Mouse (Mus musculus) left cerebral cortex, adult 9 months (tissue): ENCODE measurements at regions not wholly inside any gene's neighbourhood (a gene's known extent, or its start where the extent isn't known, plus 50 kb on each side); places are given as distances from the start of the nearest gene placed in this dataset.

Source experiments
- DNase-seq, 2 experiments: peaks; one replicate each; pipeline ENCODE4 v3.0.0; 2022; ENCODE audit warnings: low spot score in 2 of 2

DNA sequence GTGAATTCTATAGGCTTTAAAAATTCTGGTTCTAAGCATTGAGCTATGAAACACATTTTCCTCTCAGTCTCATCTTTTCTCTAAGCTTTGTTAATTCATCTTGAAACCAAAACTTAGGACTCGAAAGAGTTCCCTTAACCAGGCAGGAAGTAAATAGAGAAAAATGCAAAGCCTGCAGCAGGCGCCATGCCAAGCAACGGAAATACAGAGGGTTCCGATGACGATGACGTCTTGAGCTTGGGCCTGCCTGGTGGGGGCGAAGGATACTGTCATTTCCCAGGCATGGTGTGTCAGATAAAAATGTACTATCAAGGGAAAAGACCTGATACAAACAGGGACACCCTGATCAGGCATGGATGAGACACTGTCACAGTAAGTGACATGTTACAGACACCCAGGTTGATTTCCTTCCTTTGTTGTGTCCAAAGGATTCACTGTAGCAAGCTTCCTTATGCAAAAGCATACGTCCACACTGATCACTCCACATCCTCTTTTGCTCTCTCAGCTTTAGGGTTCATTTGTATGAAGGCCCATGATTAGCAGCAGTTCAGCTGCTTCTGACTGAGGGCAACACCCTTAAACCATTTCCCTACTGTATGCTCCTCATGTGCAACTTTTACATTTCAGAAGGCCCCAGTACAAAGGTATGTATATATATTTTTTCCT lies 135.0 kb downstream of the Cemip2 start:
- DNase-seq: no peak

DNA sequence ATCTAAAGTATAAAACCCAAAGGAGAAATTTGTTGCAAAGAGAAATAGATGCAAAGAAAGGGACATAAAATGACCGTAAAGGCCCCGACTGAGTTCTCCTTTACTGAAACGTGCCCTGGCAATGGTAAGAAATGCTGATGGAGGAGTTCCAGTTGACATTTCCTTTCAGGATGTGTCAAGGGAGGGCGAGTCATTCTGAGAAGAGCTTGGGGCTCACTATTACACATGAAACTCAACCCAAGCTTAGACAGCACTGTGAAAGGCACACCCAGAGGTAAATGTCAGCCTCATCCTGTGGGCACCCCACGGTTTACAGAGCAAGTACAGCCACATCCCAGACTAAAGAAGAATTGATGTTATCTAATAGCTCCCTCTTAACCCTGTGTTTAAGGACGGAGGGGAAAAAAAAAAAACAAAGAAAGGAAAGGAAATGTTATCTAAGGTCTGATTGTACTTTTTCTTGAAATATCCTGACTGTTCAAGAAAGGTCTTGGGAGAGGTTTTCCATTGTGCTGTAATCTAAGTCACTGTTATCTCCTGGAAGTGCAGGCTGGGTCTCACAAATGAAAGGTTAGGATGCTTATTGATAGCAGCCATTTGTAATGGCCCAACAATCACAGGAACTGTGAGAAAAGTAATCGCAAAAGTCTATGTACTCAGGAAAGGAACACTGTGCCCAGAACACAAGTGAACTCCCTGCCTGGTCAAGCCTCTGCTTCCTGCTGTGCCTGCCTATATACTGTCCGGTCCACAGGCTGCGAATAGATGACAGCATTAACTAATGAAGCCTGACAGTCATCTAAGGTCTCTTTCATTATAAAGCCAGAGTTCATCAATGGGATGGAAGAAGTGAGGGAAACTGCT lies 135.8 kb downstream of the Cemip2 start:
- no peak for DNase-seq

DNA sequence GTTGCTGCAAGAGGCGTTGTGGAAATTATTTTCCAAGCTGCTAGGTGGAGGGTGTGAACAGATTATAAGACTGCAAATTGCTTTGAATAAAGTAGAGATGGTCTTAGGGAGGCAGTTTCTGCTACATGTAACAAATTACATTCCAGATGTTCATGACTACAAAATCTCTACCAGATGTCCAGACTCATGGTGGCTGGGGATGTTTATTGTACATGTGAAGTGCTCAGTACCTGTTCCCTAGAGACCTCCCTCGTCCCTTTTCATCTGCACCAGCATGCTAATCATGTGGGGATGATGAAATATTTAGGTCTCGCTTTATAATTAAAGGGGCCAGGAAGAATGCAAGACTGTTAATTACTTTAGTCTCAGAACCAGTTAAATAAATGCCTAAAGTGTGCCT lies 136.5 kb downstream of the Cemip2 start:
- no peak for DNase-seq

DNA sequence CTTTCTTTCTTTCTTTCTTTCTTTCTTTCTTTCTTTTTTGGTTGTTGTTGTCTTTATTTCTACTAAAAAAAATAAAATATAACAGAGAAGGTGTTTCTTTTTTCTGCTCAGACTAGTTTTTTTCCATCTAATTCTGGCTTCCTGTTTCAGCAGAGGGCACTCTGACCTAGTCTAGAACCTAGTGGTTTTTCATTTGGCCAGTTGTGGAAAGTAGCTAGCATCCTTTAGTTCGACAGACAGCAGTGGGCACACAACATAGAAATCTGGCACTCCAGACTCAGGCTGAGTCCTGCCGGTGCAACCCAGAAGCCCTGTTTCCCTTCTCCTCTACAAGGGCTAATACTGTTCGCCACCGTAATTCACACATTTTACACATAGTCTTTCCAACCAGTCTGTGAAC lies 140.0 kb downstream of the Cemip2 start:
- peak in 1 of 2 experiments; percentile 5 for DNase-seq

DNA sequence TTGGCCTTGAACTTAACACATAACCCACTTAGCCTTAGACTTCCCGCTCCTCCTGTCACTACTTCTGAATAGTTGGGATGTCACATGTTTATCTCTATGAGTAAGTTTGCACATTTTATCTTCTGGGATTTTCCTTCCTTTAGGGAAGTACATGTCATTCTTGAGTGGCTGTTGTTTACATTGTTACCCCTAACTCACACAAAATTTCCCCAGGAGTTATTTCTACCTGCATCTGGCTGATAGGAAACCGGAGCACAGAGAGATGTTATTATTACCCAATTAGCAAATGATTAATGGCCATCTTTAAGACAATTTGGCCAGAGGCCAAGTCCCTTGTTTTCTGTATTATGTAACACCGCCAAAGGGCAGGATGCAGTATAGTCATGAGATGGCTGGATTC lies 140.9 kb downstream of the Cemip2 start:
- DNase-seq: no peak

DNA sequence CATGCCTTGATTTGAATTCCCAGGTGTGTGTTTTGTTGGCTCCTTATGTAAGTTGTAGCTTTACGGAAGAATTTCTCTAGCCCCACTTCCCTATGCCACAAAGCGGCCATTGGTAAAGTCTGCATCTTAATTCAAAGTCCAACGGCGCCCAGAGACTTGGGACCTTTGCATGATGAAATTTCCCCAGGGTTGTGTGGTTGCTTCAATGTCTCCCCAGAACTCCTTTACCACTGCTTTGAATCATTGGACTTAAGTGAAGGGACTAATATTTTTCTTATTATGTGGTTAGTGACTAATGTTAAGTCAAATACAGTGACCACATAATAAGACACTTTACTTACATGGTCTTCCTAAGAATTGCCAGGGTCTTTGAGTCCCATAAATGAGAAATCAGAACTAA lies 162.0 kb downstream of the Cemip2 start:
- no peak for DNase-seq

DNA sequence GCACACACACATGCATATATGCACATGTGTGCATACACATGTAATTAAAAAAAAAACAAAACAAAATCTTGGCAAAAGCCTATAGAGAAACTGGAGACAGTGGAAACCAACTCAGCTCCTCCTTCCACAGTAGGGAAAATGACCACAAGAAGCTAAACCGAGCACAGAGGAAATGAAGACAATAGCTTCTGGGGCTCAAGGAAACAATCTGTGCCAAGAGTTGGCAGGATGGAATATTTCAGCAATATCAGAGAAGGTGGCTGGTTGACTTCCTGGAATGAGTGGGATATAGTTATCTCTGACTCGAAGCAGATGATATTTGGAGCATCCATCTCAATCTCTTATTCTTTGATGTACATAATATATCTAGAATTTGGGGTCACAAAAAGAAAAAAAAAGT lies 163.6 kb downstream of the Cemip2 start:
- DNase-seq: no peak

DNA sequence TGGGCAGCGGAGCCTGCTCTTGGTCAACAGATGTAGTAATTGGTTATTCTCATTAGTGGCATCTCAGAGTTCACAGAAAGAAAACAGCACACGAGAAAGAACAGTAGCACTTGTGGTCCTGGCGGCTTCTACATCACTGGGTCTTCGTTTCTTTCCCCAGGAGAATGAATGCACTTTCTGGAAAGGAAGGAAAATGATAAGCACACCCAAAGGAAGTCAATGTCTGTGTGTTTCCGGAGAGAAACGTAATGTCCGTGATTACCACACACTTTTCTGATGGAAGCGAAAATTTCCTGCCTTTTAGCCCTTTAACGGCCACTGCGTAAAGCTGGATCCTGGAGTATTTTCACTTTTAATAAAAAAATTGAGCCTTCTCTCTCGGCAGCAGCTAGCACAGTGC lies 164.1 kb downstream of the Cemip2 start:
- no peak for DNase-seq

DNA sequence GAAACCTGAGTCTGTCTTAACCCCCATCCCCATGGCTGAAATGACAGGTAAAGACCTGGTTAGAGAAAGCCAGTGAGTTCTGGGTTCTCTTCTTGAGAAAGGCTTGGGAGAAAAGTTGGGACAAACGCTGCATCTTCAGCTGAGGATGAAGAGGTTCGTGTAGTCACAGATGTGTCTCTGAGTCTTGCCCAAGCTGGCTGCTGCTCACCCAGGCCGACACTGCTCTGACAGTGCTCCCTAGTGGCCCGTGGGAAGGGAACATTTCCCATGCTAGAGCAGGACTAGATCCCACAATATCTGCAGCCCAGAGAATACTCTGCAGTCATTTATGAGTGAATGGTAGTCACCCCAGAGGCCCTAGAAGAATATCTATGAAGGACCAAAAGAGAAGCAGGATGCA lies 165.3 kb downstream of the Cemip2 start:
- DNase-seq: no peak

DNA sequence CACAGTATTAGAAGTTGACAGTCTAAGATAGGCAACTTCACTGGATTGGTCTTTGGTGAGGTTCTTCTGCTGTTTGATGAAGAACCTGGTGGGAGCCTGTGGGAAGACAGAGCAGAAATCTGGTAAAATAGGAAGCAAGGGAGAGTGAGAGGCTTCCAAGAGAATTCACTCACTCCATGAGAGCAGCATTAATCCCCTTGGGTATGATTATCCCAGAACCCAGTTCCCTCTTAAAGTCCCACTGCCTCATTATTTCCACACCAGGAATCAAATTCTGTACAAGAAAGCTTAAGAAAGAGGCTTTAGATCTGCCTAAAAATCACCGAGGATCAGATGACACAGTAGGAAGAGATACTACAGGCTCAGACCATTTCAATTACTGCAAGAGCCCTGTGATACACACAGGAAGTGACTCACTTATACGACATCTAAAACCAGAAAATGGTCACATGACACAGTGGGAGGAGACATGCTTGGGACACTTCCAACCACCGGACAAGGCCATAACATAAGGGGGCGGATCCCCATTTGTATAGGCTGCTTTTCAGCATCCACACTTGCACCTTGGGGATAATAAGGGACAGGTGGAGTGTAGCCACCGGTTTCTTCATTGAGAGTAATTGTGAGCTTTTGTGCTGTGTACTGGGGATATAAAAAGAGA lies 168.2 kb downstream of the Cemip2 start:
- DNase-seq: no peak

DNA sequence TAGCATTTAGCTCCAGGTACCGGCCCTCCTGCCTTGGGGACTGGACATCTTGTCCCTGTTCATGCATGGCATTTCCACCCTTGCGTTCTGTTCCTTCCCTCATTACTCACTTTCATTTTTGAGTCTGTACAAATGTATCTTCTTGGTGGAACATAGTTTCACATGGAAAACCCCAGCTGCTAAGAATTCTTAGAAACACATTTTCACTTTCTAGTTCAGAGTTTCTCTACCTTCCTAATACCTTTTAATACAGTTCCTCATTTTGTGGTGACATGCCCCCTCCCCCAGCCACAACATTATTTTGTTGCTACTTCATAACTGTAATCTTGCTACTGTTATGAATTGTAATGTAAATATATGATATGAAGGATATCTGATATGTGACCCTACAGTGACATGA lies 169.9 kb downstream of the Cemip2 start:
- DNase-seq: no peak

DNA sequence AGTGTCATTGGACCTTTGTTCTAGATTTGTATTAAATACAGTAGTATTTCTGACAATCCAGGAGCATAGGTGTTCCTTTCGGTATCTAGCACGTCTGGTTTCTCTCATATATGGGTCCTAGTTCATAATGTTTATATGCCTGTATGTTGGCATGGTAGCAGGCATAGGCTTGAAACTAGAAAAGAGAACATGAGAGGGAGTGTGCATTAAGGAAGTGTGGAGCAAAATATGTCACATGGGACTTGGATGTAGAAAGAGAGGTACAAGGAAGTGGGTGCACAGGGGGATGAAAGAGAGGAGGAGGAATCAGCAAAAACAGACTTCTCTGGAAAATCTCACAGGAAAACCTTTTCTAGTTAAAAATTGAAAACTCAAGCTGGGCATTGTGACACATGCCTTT lies 176.2 kb upstream of the Trpm3 start:
- no peak for DNase-seq

DNA sequence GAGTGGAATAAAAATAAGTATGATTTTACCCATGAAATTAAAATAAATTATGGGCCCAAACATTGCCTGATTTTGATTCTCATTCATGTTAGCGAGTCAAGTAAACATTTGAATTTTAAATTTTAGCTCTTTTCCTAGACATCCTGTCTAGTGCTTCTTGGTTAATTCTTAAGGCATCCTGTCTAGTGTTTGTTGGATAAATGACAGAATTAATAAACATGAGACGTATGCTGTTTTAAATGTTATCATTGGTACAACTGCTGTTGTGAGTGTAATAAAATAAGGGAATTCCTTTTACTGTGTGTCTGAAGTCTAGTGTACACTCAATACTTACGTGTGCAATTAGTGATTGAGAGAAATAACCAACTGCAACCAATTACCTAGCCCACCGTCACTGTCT lies 149.0 kb upstream of the Trpm3 start:
- no peak for DNase-seq

DNA sequence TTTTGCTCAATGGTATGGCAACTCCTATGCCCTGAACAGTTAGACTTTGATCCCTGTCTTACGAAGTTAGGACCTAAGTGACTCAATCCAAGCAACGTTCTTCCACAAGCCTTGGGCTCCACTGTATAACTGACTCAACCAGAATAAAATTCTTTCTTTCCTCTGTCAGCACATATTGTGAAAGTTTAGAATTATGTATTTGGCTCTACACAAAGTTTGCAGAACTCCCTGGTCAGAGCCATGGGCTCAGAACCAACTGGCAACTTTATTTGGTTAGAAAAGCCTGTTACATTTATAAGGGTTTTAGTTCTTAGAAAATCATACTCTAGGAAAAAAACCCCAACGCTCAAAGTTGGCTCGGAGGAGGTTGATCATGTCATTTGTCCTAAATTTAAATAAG lies 147.9 kb upstream of the Trpm3 start:
- peak in 1 of 2 experiments; percentile 17 for DNase-seq

DNA sequence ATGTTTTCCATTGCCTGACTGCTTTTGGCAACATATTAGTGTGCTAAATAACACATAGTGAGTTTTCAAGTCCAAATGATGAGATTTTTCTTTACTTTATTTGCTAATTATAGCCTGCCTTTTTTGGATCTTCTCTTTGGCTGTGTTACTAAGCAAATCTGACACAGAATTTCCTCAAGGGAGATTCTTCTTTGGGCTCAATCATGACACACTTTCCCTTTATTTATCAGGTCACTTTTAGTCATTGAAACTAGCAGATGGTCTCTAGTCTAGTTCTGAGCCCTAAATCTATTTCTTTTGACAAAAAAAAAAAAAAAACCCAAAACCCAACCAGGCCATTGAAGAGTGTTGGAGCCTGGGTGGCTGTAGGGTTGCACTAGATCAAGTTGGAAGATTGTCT lies 147.4 kb upstream of the Trpm3 start:
- no peak for DNase-seq

DNA sequence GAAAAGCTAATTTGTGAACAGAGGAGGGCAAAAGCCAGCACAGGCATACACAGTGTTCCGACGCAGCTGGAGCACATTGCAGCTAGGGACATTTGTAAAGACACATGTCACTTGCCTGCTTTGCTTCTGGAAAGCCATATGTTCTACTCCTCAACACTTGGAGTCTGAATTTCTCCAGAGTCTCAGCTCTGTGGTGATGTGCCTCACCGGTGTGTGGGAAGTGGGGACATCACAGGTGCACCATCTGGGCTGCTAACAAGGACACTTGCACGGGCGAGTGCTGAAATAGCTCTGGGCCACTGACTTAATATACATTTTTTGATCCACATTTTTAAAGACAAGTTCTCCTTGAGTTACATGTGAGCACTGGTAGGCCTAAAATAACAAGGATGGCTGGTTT lies 139.2 kb upstream of the Trpm3 start:
- DNase-seq: peak; percentile 42 to 71

DNA sequence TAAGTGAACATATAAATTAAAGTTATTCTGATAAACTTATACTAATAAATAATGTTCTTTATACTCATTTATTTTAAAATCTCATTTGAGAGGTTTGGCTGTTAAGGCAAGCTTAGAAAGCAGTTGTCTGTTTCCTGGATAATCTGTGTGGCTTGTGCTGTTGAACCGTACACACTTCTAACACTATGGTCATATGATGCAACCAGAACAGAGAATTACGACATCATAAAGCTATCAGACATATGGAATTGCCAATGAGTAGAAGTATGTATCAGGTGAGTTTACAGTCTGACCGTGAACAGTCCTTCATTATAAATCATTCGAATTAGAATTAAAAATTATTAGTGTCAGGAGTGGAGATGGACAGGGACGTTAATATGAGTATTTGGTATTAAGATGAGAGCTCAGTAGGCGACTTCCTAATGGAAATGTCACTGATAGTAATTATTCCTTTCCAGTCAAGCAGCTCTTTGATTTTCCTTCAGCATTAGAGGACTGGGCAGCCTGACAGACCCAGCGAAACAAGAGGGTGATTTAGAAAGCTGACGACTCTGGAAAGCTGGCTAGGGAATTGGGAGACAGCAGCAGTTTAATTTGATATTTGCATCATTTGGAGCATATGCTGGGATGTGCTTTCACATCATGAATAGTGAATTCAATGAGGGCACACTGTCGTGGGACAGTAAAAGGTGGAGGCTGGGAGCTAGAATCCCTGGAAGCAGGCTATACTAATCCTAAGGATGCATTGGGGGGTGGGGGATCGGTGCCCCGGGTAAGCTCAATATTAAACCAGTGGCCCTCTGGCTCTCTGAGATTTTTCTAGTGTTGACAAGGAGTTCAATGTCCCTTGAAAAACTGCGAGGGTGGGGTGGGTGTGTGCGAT lies 130.6 kb upstream of the Trpm3 start:
- DNase-seq: no peak

DNA sequence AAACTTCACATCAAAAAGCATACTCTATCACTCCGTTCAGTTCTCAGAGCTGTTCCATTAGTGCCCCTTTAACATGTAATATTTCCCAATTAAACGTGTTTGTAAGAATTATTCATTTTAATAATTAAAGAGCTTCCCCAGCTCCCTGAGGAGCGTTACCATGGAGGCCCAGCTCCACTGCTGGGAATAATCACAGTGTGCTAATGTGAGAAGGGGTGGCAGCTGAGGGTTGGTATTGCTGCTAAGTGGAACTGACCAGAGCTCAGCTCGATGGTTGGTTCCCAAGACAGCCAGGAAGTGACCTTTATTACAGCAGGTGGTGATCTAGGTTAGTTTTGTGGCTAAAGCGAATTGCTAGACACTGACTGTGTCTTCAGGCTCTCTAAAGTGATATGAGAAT lies 128.6 kb upstream of the Trpm3 start:
- no peak for DNase-seq

DNA sequence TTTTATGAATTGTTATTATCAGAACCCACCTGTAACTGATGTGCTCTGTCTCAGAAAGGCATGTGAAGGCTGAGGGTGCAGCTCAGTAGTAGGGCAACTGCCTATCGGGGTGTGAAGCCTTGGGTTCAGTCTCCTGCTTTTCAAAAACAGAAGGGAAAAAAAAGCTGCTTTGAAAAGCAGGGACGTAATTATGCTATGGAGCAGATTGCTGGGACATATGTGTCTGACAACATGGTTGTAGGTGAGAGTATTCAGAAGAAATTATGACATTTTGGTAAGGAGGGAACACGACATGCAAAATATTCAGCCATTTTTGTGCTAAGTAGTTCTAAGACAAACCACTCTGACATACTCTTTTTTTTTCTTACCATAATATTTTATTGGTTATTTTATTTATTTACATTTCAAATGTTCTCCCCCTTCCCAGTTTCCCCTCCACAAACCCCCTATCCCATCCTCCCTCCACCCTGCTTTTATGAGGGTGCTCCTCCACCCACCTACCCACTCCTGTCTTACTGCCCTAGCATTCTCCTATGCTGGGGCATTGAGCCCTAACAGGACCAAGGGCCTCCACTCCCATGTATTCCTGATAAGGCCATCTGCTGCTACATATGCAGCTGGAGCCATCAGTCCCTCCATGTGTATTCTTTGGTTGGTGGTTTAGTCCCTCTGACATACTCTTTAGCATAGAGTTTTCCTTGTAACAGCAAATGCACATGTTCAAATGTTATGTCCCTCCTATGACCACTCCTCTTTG lies 122.8 kb upstream of the Trpm3 start:
- DNase-seq: no peak

DNA sequence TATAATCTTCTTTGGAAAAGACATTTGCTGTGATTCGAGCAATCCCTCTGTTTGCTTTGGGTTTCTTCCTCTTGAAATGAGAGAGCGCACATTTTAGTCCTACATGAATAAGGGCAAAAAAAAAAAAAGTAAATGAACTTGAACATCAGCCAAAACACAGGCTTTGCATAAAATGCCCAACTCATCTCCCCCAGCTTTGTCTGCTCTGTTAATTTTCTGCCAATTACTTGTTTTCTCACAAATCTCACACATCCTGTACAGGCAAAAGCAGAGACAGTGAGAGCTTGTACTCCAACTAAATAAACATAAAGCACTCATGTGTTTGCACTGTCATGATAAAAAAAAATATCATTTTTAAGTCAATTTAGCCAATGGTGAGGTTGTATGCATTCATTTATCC lies 121.4 kb upstream of the Trpm3 start:
- DNase-seq: no peak

DNA sequence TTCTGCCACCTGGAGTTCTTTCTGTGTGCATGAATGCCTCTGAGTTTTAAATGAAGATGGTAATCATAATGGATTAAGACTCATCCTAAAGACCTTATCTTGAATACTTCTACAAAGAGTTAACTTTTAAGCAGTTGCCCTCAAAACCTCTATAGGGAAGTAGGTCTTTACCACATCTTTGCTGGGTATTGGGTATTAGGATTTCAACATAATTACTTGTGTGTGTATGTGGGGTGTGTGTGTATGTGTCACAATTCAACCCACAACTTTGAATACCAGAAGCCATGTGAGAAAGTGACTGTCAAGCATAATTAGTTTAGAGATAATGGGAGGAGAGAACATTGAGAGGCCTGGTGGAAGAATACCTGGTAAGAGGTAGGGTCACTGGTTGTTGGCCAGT lies 111.3 kb upstream of the Trpm3 start:
- no peak for DNase-seq
